Mouse (Mus musculus) left cerebral cortex, adult 6 months (tissue): ENCODE measurements around the gene Etnk2. TPM values are rescaled to one million over a fixed set of nuclear protein-coding genes. Genes with fewer than 3 reads are reported as not detected.

Source experiments
- long read RNA-seq, 2 experiments: library from polyadenylated mRNA; unstranded; transcript quantifications; one replicate each; pipeline ENCODE4 v2.0.0; 2019 to 2020
- polyA plus RNA-seq: library from polyadenylated mRNA; unstranded; fragments of <200 nt; fragmentation: Nextera tagmentation; gene quantifications from 2 replicates; pipeline ENCODE4 v1.2.3, GENCODE M21; 2021

Etnk2 gene
- 7.2 and 7.6 TPM in 2 replicates for polyA plus RNA-seq
- long read RNA-seq, experiment 1, transcript Etnk2-203 (8 exons, 2,297 nt), result major isoform, 12 of 28 reads
- long read RNA-seq, experiment 1, partial matches to known transcripts, result 6 of 28 reads
- long read RNA-seq, experiment 1, other reads (novel, unspliced or antisense), result 8 of 28 reads
- long read RNA-seq, experiment 2, partial matches to known transcripts, result 3 of 7 reads
- long read RNA-seq, experiment 2, other reads (novel, unspliced or antisense), result 3 of 7 reads

DNA sequence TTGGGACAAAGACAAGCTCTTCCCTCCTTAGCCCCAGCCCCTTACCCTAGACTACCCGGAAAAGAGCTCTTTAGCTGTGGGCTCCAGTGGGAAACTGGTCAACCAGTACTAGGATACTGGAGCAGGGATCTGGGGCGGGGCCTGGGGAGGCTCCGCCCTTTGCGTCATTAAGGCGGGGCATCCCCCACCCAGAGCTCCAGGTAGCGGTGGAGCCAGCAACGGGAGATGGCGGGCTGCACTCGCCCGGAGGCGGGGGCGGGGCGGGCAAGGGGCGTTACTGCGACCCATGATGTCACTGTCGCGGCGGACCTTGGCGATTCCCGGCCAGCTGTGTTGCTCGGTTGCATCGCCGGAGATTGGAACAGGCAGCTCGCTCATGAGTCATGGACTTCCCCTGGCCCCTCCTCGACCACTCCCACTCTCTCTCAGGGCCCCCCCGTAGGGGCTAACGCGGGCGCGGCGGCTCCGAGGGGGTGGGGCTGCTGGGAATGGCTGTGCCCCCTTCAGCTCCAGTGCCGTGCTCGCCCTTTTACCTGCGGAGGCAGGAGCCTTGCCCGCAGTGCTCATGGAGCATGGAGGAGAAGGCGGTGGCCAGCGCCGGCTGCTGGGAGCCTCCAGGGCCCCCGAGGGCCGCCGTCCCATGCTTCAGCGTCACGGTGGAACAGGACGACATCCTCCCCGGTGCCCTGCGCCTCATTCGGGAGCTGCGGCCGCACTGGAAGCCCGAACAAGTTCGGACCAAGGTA is at the start of gene Etnk2:
Etnk2 (plus strand) TSS at position 297 of the 746 bp plus-strand sequence.

DNA sequence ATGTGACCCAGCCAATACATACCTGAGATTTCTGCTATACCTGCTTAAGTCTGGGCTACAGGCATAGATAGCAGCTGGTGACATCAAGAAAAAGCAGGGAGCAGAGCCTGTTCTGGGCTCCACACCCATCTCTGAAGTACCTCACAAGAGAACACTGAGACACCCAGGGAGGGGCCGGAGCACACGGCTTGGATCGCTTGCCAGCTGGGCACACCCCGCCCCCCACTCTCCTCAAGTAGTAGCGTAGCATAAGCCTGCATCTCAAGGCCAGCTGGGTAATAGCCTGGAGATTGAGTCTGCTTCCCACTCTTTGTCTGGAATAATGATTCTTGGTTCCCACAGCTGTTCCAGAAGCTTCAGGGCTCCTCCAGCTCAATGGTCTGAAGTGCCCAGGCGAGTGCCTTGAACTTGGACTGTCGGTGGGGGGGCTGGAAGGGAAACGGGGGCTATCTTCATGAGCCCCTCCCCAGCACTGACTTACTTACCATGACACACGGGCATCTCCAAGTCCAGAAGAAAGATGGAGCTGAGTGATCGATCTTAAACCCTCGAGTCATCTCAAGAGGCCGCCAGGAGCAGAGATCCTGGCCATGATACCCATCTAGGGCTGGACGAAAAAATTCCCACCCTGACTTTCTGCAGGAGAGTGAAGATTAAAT is 42.0 kb upstream of the Etnk2 start, which contains the start of gene Kiss1:
Kiss1 (plus strand) TSS at position 609 of the 659 bp plus-strand sequence.

DNA sequence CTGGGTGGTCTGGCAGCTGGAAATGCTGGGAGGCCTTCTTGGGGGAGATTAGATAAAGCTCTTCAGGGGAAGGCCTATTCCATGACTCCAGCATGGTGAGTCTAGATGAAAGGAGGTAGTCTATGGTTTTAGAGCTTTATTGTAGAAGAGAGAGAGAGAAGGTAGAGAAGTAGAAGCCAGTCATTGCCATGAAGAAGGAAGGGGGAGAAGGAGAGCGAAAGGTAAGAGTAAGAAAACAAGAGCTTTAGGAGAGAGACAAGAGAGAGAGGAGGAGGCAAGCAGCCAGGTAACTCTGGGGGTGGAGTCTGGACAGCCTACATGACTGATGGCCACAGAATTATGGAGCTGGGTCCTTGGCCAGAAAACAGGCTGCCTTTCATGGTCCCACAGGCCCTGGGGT is 13.2 kb upstream of the Etnk2 start, which contains the start of gene Ren1:
Ren1 (plus strand) TSS at position 301 of the 400 bp plus-strand sequence.

DNA sequence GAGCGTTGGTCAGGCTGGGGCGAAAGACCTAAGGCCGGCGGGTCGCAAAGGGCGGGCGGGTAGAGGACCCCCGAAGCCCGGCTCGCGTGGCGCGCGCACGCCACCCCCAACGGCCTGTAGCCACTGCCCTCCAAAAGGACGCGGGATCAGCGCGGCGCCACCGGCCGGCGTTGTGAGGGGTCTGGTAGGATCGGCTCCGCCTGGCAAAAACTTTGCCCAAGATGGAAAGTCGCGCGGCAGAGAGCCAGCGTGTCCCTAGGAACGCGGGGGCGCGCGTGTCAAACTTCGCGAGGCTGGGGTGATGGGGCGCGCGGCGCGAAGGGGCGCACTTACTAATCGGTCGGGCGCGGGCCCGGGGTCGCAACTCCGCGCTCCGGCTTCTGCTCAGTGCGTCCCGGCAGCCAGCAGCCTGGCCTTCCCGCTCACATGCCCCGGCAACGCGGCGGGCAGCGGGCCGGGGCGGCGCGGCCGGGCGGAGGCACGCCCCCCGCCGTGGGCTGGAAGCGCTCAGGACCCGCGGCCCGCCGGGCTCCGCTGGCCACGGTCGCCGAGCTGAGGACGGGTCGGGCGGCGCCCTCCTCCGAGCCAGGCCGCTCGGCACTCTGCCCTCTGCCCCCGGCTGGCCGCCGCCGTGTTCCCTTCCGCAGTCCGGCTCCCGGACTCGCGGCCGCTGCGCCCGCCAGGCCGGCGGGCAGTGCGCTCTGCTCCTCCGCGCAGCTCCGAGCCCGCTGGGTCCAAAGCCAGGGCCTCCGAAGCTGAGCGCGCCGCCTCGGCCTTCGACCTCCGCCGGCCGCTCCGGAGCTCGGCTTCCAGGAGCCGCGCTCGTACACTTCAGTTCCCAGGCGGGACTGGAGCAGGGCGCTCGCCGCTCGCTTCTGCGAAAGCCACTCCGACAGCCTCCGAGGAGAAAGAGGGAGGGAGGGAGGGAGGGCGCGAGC is 60.4 kb downstream of the Etnk2 start, which contains the start of gene Sox13:
Sox13 (minus strand) TSS at position 835 of the 938 bp plus-strand sequence.

Other genes starting within 250 kb of the Etnk2 start
- gene Ppp1r15b, start 232.4 kb upstream of the Etnk2 start, polyA plus RNA-seq, result 8.0 and 10.0 TPM in 2 replicates
- gene Plekha6, start 199.4 kb upstream of the Etnk2 start, polyA plus RNA-seq, result 5.8 and 13.1 TPM in 2 replicates
- gene Golt1a, start 53.8 kb upstream of the Etnk2 start, polyA plus RNA-seq, result 0.34 and 0.81 TPM in 2 replicates
- gene Kiss1, start 41.7 kb upstream of the Etnk2 start, polyA plus RNA-seq, result 2.0 and 3.7 TPM in 2 replicates
- 0.16 TPM in 1 of 2 replicates, not detected in the other for gene Ren1, start 13.1 kb upstream of the Etnk2 start, polyA plus RNA-seq
- 1.0 and 1.5 TPM in 2 replicates for gene Sox13, start 60.8 kb downstream of the Etnk2 start, polyA plus RNA-seq
- gene Snrpe, start 246.7 kb downstream of the Etnk2 start, polyA plus RNA-seq, result 328 and 333 TPM in 2 replicates